Mouse (Mus musculus) left cerebral cortex, postnatal 4 days (tissue): ENCODE results near the gene Ms4a3. TPM values are rescaled to one million over a fixed set of nuclear protein-coding genes. Genes with fewer than 3 reads are reported as not detected.

ENCODE experiments used
- DNase-seq: peaks from one replicate; pipeline ENCODE4 v3.0.0-alpha.2; 2022
- intact Hi-C: fragments of 180-260 bp; cut with DNase I; formaldehyde crosslinking; loops from one replicate; pipeline ENCODE4 v1.15.1; 2025
- total RNA-seq, 2 experiments: library from RNA; stranded (reverse); gene quantifications; 2 replicates each; pipeline ENCODE4 v1.2.3; 2021

Ms4a3 gene
- total RNA-seq: not detected

GRCm38 (mm10) chr19:11640732-11641131 lies at the start of gene Ms4a3:
Ms4a3 (minus strand) TSS chr19:11640851.
- intact Hi-C loops: no loop called here
- no peak for DNase-seq

GRCm38 (mm10) chr19:11661562-11661961 lies 20.9 kb upstream of the Ms4a3 start:
- DNase-seq: no peak
- intact Hi-C loops: no loop called here

DNA sequence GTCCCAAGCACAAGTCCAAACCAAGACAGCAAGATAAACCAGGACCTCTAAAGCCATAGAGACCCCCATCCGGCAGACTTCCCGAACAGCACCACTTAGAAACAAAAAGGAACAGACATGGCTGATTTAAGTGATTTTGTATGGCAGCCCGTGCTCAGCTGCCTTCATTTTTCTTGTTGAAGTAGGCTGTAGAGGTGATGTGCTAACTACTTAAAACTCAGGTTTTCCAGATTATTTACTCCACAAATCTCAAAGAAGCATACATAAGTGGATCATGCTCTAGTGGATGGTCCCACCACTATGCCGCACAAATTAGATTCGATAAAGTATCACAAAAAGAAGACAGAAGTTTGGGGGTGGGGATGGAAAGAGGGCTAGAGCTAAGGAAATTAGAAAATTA lies 19.8 kb upstream of the Ms4a3 start, which contains the start of gene Oosp2:
TSS of gene Oosp2 (minus strand) at position 101 of the 400 bp plus-strand sequence.
- no peak for DNase-seq
- intact Hi-C loops: no loop called here

- no peak for DNase-seq
- intact Hi-C loops: no loop called here
These were observed 18.5 kb upstream of the Ms4a3 start for GRCm38 (mm10) chr19:11659142-11659541.

DNA sequence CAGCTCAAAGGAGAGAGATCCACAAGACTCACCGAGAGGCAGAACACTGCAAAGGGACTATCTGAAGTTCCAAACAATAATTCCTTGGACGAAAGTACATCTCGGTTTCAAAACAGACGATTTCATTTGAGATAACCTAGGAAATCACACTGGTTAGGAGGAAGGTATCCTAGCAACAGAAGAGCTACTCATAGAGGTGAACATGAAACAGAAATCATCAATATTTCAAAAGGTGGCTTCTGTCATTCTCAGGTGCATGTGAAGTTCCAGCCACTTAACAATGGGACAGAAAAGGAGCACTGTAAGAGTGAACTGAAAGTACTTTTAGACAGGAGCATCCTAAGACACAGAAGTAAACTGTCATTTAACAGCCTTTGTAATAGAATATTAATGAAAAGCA lies 8.9 kb upstream of the Ms4a3 start:
- intact Hi-C loops: no loop called here
- DNase-seq: no peak

- no peak for DNase-seq
- intact Hi-C loops: no loop called here
These were observed 5.5 kb upstream of the Ms4a3 start for GRCm38 (mm10) chr19:11646166-11646565.

DNA sequence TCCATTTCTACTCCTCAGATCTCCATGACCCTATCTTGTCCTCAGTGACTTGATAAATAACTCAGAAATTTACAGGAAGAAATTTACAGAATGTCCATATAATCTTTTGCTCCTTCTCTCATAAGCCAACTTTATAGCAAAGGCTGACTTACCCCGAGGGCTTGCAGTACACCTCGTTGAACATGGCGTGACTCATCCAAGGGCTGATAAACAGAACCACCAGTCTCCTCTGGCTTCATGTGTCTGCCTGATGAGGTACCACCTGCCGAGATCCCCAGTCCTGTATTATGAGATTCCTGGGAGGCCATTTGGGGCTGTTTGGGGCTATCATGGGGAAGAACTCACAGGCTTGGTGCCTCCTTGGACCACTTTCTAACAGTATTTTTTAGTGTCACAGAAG lies 1.6 kb downstream of the Ms4a3 start:
- no peak for DNase-seq
- intact Hi-C loops: no loop called here

DNA sequence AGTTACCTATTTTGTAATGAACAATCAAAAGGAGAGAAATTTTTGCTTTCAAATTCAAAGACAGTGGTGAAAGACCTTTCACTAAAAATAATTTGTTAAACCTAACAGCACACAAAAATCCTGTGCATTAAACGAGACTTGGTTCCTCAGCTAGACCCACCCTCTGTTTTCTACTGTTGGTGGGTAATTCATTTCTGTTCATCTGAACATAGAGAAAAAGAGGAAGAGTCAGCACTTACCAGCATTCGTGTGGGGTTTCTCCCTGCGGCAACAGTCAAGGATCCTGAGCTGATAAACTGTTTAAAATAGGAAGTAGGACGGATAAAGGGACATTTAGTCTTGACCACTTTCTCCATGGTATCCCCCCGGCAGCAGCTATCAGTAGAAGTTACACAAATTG lies 5.1 kb downstream of the Ms4a3 start:
- intact Hi-C loops: no loop called here
- DNase-seq: no peak

GRCm38 (mm10) chr19:11634330-11634729 lies 6.3 kb downstream of the Ms4a3 start:
- intact Hi-C loops: no loop called here
- DNase-seq: no peak

GRCm38 (mm10) chr19:11633732-11634131 lies 6.9 kb downstream of the Ms4a3 start:
- intact Hi-C loops: no loop called here

GRCm38 (mm10) chr19:11625231-11625630 lies 15.4 kb downstream of the Ms4a3 start:
- DNase-seq: no peak

More at GRCm38 (mm10) chr19:11633732-11634131, 6.9 kb downstream of the Ms4a3 start:
- no peak for DNase-seq

DNA sequence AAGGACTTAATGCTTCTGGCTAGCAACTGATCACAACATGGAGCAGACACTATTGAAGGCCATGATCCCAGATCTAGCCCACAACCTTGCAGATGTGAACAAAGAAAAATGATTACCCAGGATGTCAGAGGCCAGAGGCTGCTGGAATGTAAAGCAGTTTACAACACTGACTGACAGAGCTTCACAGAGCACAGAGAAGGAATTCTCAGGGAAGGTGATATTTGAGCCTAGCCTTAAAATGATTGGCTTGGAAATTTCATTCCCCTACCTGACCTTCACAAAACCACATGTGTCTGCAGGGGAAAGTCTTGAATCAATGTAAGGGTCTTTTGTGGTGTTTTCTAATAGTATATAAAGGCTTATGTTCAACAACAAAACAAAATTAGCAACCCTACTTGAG lies 15.9 kb downstream of the Ms4a3 start:
- intact Hi-C loops: no loop called here
- DNase-seq: no peak

More at GRCm38 (mm10) chr19:11625231-11625630, 15.4 kb downstream of the Ms4a3 start:
- intact Hi-C loops: no loop called here

DNA sequence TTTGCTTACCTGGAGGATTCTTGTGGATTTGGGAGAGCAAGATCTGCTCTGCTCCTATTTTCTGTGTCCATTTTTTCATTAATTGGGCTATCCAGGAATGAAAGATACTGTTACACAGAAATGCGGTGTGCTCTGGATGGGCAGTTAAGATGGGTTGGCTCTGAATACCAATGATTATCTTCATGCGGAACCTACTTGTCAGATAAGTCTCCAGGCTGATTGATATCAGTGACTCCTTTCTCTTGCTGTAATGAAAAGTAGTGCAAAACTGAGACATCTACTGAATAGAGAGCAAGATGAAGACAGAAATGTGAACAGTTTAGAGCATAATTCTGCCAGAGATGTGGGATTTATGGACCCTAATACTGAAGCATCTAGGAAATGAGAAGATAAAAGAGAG lies 17.1 kb downstream of the Ms4a3 start, which contains the start of gene Ms4a2:
TSS of gene Ms4a2 (minus strand) at position 169 of the 400 bp plus-strand sequence.
- no peak for DNase-seq
- intact Hi-C loops: no loop called here

DNA sequence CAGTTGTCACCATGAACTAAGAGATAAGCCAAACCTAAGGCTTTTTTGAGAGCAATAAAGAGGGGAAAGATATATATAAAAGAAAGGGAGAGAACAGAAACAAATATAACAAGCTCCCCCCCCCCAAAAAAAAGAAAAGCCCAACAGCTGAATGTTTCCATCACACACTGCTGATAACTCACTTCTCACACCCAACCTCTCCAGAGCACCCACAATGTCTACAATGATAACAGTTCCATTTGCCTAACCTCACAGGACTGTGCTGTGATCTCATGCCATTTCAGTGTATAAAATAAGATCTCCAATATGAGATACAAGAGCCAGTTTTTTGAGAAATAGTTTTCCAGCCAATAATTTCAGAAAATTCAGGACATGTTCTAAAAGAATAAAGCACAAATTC lies 22.7 kb downstream of the Ms4a3 start:
- no peak for DNase-seq
- intact Hi-C loops: no loop called here

GRCm38 (mm10) chr19:11614805-11615204 lies 25.8 kb downstream of the Ms4a3 start:
- DNase-seq: no peak
- intact Hi-C loops: no loop called here

DNA sequence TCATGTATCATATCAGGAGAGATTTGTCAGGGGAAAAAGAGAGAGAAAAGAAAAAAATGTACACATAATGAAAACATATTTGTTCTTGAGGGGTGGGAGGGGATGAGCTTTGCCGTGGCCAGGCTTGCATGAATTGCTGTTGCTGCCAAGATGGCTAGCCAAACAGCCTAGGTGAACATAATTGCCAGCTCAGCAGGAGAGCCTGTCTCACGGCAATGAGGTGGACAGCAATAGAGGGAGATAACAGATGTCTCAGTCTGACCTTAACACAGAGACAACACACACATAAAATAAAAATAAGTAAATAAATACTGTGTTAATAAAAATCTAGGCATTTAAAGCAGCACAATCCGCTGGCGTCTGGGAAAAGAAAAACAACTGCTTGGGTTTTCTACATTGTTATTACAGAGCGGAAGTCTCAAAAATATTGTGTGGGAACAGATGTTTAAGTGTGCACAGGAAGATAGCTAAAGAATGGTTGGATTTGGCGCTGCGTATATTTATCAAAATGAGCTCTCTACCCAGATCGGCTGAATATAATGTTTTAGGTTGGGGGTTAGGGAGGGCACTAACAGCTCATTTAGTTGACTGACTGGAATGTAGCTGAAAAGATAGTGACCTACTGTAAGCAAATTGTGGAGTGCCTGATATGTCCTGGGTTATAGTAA lies 26.7 kb downstream of the Ms4a3 start:
- peak; percentile 49 for DNase-seq
- intact Hi-C loops: no loop called here

- DNase-seq: no peak
- intact Hi-C loops: no loop called here
These were observed 27.6 kb downstream of the Ms4a3 start for GRCm38 (mm10) chr19:11613084-11613483.

- no peak for DNase-seq
- intact Hi-C loops: no loop called here
These were observed 28.4 kb downstream of the Ms4a3 start for GRCm38 (mm10) chr19:11612293-11612692.

DNA sequence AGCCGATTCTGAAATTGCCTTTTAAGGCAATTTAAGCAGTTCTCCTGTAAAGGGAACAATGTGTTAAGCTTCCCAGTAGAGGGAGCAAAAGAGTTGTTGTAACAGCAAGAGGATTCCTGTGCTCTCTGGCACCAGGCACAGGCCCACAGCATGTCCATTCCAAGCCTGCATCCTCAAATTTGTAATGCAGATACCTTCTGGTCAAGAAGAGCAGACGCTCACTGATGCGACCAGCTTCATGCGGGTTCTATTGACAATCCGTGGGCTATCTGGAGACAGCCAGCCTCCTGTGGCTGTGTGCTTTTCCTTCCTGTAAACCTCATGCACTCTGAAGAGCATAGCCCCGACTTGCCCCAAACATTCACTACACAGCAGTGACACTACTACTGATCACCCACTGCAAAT lies 29.1 kb downstream of the Ms4a3 start:
- peak; percentile 37 for DNase-seq

GRCm38 (mm10) chr19:11608172-11608571 lies 32.5 kb downstream of the Ms4a3 start:
- peak; percentile 44 for DNase-seq
- intact Hi-C loops: no loop called here

More for the DNA sequence above, 29.1 kb downstream of the Ms4a3 start:
- intact Hi-C loops: loop anchor here (2.0 kb wide), 1 partner anchor 157 kb away; no protein-coding TSS in a partner anchor

DNA sequence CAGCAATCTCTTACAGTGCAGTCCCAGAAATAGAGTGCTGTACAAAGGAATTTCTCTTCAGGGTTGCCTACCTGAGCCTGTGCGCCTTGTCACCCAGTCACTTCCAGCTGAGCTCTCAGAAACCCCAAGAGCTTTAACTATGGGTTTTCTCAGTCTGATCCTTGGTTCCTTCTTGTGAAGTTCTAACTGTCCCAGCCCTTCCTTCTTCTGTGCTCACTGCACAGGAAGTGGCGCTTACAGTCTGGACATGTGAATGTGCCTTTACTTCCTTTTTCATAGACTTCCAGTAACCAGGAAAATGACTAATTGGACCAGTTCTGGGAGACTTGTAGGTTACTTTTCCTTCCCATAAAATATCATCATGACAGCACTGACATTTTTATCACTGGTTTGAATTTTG lies 36.0 kb downstream of the Ms4a3 start, which contains the start of gene Ms4a6d:
TSS of gene Ms4a6d (minus strand) at position 247 of the 400 bp plus-strand sequence.
- DNase-seq: no peak
- intact Hi-C loops: loop anchor here (5.0 kb wide), 1 partner anchor 247 kb away; no protein-coding TSS in a partner anchor

GRCm38 (mm10) chr19:11602026-11602425 lies 38.6 kb downstream of the Ms4a3 start:
- intact Hi-C loops: loop anchor here (5.0 kb wide), 1 partner anchor 245 kb away; no protein-coding TSS in a partner anchor
- peak; percentile 18 for DNase-seq
